Mouse (Mus musculus): ENCODE data around the gene Notch3.
"Not testable (repeated sequence)": the region's sequence is repeated elsewhere in the genome, so short reads cannot be mapped to it uniquely, and the experiment has no call there.

DNA sequence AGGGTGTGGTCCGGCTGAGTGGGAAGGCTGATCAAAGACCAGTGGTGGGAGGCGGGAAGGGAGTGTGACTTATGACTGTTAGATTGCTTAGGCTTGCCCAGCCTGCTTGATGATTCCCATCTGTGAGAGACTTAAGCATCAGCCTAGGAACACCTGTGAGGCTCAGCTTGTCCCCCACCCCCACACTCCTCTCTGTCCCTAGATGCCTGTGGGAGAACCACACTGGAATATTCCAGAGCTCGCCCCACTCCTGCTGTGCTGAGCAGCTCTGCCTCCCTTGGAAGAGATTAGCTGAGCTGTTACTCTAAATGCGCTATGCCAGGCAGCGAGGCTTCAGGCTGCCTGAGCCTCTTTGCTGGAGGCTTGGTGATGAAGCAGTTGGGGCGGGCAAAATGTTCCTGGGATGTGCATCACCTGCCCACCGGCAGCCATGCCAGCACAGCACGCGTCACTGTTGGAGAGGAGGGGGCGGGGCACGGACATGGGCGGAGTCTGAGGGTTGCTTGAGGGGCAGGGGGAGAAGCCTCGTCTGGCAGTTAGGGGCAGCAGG lies 48.7 kb downstream of the Notch3 start:
- TF ChIP-seq CTCF (IDR thresholded peaks at IDR 0.05; ENCODE audit: extremely low read depth, insufficient read length, insufficient replicate concordance, low read depth, low read length); POLR2A (IDR thresholded peaks at IDR 0.05; ENCODE audit: low read depth, low read length): not testable (repeated sequence)

Measured in small intestine, adult 2 months (tissue).